Mouse (Mus musculus) naive thymus-derived CD4-positive, alpha-beta T cell, adult 2 months (primary cell): Measurements from ENCODE around the gene Lpar3.

Experiments
- DNase-seq: peaks from one replicate; pipeline ENCODE4 v3.0.0-alpha.2; 2011; ENCODE audit warnings: low read depth

Lpar3 gene

DNA sequence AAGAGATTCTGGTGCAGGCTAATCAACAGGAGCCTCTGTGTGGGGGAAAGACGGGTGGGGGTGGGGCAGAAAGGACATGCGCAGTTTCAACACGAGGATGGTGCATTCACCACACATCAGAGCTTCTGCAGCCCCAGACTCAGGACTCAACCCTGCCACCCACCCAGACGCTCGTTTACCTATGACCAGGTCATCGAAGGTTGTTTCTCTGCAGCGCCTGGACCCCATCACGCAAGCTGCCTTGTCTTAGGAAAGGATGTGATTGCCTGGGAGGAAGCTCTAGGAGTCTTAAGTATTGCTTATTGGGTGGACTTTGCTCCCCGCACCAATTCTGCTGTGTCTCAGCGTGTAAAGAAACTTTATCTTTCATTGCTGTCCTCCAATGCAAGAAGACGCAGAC, 40.1 kb downstream of the Lpar3 start:
- no peak for DNase-seq

DNA sequence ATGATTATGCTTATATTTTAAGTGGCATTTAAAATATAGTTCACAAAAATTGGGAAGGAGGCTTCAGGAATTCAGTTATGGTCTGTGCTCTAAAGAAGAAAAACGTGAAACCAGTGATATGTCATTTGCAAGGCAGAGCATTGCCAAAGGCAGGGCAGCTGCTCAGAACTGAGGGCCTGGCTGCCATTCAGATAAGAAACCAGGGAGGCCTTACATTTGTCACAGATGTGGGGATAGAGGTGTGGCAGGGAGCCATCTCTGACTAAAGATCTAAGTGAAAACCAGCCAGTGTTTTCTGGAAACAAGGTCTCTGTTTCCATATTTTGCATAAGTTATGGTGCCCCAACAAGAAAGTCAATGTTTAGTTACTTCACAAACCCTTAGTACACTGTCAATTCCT, 41.8 kb downstream of the Lpar3 start:
- no peak for DNase-seq

DNA sequence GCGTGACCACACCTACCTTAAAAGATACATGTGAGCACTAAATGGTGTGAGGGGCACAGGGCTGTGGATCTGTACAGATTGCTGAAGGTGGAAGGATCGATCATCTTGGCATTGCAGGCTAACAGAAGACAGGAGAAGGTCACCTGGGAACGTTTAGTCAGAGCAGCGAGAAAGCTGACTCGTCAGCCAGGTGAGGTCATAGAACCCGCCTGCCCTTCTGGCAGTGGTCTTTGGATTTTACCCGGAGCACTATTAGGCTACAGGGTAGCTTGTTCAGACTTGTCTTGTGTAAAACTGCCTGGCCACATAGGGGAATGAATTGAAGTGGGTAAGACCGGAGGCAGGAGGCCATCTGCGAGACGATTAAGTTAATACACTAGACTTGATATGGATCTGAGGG, 43.4 kb downstream of the Lpar3 start:
- no peak for DNase-seq

- no peak for DNase-seq
Observed at GRCm38 (mm10) chr3:146265545-146266130, 44.9 kb downstream of the Lpar3 start.

- DNase-seq, result no peak
Observed at GRCm38 (mm10) chr3:146268024-146268801, 47.5 kb downstream of the Lpar3 start.

DNA sequence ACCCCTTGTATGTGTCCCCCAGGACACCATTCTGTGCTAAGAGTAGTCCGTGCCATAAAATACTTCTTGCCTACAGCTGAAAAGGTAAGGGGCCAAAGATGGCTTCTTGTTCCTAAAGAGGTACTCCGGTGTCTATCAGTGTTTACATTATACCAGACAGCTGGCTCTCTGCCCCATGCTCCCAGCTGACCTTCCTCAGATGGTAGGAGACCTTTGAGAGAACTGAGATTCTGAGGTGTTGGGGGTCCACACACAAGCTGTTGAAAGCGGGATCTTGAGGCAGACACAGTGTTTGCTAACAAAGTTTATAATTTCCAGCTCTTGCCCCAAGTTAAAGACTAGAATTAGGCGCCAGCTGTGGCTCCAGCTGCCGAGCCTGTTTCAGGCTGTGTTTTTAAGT, 53.7 kb downstream of the Lpar3 start:
- no peak for DNase-seq

- no peak for DNase-seq
Observed at GRCm38 (mm10) chr3:146275360-146276025, 54.7 kb downstream of the Lpar3 start.

GRCm38 (mm10) chr3:146276026-146276409, 55.3 kb downstream of the Lpar3 start:
- DNase-seq, result no peak

- no peak for DNase-seq
Observed at GRCm38 (mm10) chr3:146276991-146277390, 56.2 kb downstream of the Lpar3 start.

DNA sequence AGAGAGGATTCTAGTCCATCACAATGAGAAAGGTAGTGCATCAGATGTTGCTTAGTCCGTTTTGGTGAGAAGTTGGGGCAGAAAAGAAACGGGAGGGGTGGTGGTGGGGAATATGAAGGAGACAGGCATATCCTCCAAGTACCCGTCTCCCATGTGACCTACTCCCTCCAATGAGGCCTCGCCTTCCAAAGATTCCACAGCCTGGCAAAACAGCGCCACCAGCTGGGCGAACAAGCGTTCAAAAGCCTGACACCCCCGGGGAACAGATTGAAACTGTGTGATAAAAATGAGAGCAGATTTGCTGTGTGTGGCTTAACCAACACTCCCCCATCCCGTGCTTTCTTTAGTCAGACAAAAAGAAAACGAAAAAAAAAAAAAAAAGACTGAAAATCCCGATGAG, 56.7 kb downstream of the Lpar3 start:
- DNase-seq, result peak; percentile 27

GRCm38 (mm10) chr3:146278195-146279140, 57.7 kb downstream of the Lpar3 start:
- no peak for DNase-seq

DNA sequence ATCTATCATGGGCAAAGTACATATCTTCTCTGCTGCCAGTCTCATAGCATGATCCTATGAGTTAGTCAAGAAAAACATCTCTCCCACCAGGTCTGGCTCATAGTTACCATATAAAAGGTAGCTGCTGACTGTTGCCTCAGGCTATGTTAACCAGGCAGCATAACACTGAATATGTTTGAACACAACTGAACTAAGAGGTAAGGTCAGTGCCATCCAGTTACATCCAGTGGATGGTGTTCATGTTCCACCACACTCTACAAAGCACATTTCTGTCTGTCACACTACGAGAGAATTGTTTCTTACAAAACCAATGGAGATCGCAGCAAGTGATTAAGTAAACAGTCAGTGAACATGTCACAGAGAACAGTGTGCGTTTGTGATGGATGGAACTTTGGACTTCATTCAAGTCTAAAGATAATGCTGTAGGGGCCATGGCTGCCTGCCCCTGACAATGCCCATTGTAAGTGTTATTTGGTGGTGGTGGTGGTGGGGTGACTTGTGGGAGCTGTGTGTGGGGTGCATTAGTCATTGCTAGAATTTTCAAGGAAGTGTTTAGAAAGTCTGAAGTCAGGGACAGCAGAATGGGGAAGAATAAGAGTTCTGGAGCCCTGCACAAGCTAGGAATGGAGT, 63.1 kb downstream of the Lpar3 start:
- no peak for DNase-seq

GRCm38 (mm10) chr3:146286118-146286517, 65.4 kb downstream of the Lpar3 start:
- no peak for DNase-seq

- DNase-seq, result no peak
Observed at GRCm38 (mm10) chr3:146291928-146292327, 71.2 kb downstream of the Lpar3 start.

DNA sequence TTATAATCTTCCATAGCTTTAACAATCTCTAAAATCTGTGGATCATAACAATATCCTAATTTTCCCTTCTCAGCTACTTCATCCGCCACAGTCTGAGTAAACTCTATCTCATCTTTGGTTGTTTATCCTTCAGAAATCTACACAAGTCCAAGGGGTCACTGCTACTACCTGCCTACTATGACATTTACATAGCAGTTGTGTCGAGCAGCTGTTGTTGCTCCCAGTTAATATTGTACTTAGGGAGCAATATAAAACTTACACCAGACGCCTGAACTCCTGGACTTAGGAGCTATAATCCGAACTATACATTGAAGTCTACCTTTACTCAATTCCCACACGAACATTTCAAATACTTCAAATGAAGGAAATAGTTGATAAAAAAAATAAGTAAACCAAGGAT, 71.8 kb downstream of the Lpar3 start:
- no peak for DNase-seq

GRCm38 (mm10) chr3:146302451-146302850, 81.7 kb downstream of the Lpar3 start:
- DNase-seq, result no peak

- no peak for DNase-seq
Observed at GRCm38 (mm10) chr3:146303194-146303593, 82.4 kb downstream of the Lpar3 start.

DNA sequence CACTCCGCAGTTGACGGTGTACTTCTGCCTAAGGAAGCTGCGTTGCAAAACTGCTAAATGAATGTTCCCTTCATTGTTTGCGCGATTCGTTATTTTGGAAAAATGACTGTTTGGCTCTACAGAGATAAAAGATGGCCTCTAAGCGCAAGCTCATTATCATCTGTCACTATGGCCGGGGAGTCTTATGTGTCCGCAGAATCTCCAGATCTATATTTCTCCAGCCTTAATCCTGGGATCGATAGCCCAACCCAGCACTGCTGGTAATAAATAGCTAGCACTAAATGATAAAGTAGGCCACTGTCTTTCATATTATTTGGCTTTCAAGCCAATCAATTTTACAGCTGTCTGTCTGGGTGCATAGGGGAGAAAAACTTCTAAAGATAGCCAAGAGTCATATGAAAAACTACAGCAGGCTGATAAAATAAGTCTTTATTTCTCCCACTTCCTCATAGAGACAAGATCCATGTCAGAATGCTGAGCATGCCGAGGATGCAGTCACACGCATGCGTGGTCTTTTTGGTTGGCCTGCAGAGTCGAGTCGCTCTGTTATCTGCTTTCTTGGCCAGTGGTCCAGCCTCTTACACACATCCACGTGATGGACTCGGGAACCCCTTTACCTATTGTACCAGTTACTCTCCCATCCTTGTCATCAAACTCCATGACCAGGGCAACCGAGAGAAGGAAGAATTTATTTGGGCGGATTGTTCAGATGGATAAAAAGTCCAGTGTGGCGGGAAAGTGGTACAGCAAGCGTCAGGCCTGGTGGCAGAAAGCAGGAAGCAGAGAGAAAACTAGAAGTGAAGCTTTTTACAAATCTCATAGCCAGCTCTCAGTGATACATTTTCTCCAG, 84.0 kb downstream of the Lpar3 start:
- DNase-seq, result no peak

- DNase-seq, result no peak
Observed at GRCm38 (mm10) chr3:146307341-146307740, 86.6 kb downstream of the Lpar3 start.

DNA sequence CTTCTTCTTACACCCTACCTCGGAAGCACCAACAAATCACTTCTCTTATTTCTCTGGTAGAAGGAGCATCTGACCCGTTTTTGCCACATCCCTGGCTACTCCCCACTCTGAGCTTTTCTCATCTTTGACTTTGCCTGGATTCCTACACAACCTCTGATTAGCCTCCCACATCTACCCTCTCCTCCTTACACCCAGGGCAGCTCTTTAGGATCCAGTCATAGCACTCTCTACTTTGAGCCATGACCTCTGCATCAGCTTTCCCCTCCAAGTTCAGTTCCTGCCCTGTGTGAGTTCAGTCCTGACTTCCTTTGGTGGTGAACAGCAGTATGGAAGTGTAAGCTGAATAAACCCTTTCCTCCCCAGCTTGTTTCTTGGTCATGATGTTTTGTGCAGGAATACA, 87.1 kb downstream of the Lpar3 start:
- no peak for DNase-seq

GRCm38 (mm10) chr3:146309586-146309985, 88.8 kb downstream of the Lpar3 start:
- no peak for DNase-seq
